Mouse (Mus musculus) heart, adult 2 months (tissue): ENCODE results near the gene Grap2.

ENCODE experiments used
- CTCF ChIP-seq: fragments of 200-600 bp; IDR thresholded peaks from 2 replicates; pipeline ENCODE4 v1.8.1; 2022; ENCODE audit warnings: antibody characterized with exemption, mild to moderate bottlenecking, moderate library complexity
- EP300 ChIP-seq: fragments of 200-500 bp; IDR thresholded peaks from 2 replicates; pipeline ENCODE4 v1.6.1; 2011; ENCODE audit warnings: low read depth, low read length, control low read depth; ENCODE audit not compliant: insufficient read depth
- POLR2A ChIP-seq: fragments of 200-500 bp; IDR thresholded peaks from 2 replicates; pipeline ENCODE4 v1.6.1; 2011; ENCODE audit warnings: mild to moderate bottlenecking, low read depth, low read length, control low read depth; ENCODE audit not compliant: insufficient read depth

GRCm38 (mm10) chr15:80577166-80577960 lies 5.0 kb downstream of the Grap2 start:
- TF ChIP-seq CTCF (no peak), POLR2A (no peak), EP300 (no peak)
